Mouse (Mus musculus): ENCODE data around the gene Gm11541. TPM values are rescaled to one million over a fixed set of nuclear protein-coding genes. Genes with fewer than 3 reads are reported as not detected.
"Not testable (repeated sequence)": the region's sequence is repeated elsewhere in the genome, so short reads cannot be mapped to it uniquely, and the experiment has no call there.

Gene Gm11541
- total and polyA plus RNA-seq, 3 experiments, result not detected

DNA sequence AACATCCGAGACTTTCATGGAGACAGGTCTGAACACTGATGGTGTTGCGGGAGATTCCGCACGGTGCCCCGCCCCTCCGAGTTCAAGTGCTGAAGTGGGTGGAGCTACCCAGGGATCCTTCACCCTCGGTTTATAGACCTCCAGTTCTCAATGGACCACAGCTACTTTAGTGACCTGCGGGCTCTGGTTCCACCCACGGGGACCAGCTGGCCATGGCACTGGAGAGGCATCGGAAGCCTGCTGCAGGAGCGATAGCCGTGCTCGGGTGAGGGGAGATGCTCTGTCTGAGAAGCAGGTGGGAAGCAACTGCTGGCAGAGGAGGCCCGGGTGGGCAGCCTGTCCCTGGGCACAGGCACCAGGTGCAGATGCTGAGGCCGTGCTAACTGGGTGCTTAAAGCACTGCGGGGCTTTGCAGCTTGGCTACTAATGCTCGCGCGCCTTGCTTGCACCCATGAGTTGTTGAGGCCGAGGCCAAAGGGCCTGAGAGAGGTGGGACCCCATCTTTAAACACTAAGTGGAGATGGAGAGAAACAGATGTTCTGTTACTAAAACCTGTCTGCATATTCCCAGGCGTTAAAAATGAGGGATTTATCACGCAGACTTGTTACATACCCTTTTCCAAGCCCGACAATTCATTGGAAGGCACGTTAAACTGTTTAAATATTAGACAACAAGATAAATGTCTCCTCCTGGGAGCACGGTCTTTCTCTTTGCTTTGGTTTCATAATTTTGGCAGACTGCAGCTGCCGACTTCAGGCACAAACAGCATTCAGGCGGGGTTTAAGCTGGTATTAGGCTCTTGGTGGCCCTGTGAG is 2.7 kb downstream of the Gm11541 start:
- WGBS, result 65% methylated on average over 27 of the region's 27 CpGs
- Histone ChIP-seq H3K27ac (no peak overlapping the region), H3K36me3 (ENCODE audit: control insufficient read depth, insufficient read depth, low read length) (no peaks in the 10 kb centered on the region), H3K4me1 (ENCODE audit: control insufficient read depth, insufficient read depth, low read length) (no peaks in the 10 kb centered on the region), H3K79me2 (replicated peaks; ENCODE audit: control insufficient read depth, insufficient read depth, low read length) (no peaks in the 10 kb centered on the region), H3K9ac (ENCODE audit: low read depth, low read length) (no peak overlapping the region), H3K27me3 (ENCODE audit: control insufficient read depth, insufficient read depth, low read length) (no peaks in the 10 kb centered on the region), H3K4me3 (no peak overlapping the region)
- intact Hi-C loops (cut with DNase I), result no loop called here
- TF ChIP-seq POLR2A (IDR thresholded peaks at IDR 0.05; ENCODE audit: insufficient read depth, low read depth, low read length), result no peak
- no peak for DNase-seq

DNA sequence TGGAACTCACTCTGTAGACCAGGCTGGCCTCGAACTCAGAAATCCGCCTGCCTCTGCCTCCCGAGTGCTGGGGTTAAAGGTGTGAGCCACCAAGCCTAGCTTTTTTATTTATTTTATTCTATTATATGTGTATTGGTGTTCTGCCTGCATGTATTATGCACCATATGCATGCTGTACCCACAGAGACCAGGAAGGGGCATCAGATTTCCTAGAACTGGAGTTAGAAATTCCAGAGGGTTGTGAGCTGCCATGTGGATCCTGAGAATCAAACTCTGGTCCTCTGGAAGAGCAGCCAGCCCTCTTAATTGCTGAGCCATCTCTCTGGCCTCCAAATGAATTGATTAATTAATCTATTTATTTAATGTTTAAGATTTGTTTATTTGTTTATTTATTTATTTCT is 4.9 kb downstream of the Gm11541 start:
- no peaks in the 10 kb centered on the region for H3K36me3 ChIP-seq (ENCODE audit: control insufficient read depth, insufficient read depth, low read length)
- 97% methylated on average over 3 of the region's 3 CpGs for WGBS

DNA sequence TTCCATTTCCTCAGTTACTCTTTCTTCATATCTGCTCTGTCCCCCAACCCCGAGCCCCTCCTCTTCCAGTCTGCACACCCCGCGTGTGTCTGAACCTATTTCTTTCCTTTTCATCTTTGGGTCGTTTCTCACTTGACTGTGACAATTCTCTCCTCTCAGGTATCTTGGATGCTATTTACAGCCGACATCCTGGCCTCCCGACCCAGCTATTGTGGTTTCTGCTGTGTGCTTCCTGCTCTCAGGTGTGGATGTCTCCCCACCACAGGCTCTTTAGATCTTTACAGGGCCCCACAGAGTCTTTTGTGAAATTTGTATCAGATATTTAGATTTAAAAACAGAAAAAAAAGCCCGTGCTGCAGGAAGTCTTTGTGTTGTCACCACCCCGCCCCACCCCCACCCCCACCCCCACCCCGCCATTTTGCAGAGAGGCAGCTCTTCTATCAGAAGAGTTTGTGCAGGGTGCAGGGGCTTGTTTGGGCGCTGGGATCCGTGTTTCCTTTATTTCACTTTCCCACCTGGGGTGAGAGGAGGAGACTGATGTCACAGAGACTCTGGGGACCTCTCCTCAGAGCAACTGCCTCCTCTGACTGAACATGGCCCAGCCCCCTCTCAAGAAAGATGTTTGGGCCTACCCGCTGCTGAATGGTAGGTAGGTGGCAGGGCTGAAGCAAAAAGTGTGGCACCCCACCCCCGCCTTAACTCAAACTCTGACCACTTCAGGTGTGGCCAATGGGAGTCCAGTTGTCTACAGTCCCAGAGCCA is 6.4 kb downstream of the Gm11541 start:
- WGBS, result 46% methylated on average over 13 of the region's 13 CpGs
- Histone ChIP-seq H3K36me3 (ENCODE audit: control insufficient read depth, insufficient read depth, low read length) (no peaks in the 10 kb centered on the region), H3K4me3 (no peak overlapping the region), H3K79me2 (replicated peaks; ENCODE audit: control insufficient read depth, insufficient read depth, low read length) (no peaks in the 10 kb centered on the region), H3K27ac (no peak overlapping the region), H3K27me3 (ENCODE audit: control insufficient read depth, insufficient read depth, low read length) (no peaks in the 10 kb centered on the region), H3K4me1 (ENCODE audit: control insufficient read depth, insufficient read depth, low read length) (no peaks in the 10 kb centered on the region), H3K9ac (ENCODE audit: low read depth, low read length) (no peak overlapping the region)
- TF ChIP-seq POLR2A (IDR thresholded peaks at IDR 0.05; ENCODE audit: insufficient read depth, low read depth, low read length) (no peak), CTCF (IDR thresholded peaks at IDR 0.05) (no peak), EP300 (IDR thresholded peaks at IDR 0.05; ENCODE audit: insufficient read depth, low read depth, low read length) (no peak)
- intact Hi-C loops (cut with DNase I), result no loop called here
- no peak for DNase-seq

More for the DNA sequence above, 4.9 kb downstream of the Gm11541 start:
- H3K27me3 ChIP-seq (ENCODE audit: control insufficient read depth, insufficient read depth, low read length), result no peaks in the 10 kb centered on the region
- H3K9ac ChIP-seq (ENCODE audit: low read depth, low read length), result no peak overlapping the region
- intact Hi-C loops (cut with DNase I), result no loop called here
- H3K4me3 ChIP-seq, result no peak overlapping the region
- no peak for DNase-seq
- H3K4me1 ChIP-seq (ENCODE audit: control insufficient read depth, insufficient read depth, low read length), result no peaks in the 10 kb centered on the region
- no peaks in the 10 kb centered on the region for H3K79me2 ChIP-seq (replicated peaks; ENCODE audit: control insufficient read depth, insufficient read depth, low read length)
- H3K27ac ChIP-seq, result no peak overlapping the region
- TF ChIP-seq CTCF (IDR thresholded peaks at IDR 0.05) (no peak), EP300 (IDR thresholded peaks at IDR 0.05; ENCODE audit: insufficient read depth, low read depth, low read length) (no peak), POLR2A (IDR thresholded peaks at IDR 0.05; ENCODE audit: insufficient read depth, low read depth, low read length) (no peak)

DNA sequence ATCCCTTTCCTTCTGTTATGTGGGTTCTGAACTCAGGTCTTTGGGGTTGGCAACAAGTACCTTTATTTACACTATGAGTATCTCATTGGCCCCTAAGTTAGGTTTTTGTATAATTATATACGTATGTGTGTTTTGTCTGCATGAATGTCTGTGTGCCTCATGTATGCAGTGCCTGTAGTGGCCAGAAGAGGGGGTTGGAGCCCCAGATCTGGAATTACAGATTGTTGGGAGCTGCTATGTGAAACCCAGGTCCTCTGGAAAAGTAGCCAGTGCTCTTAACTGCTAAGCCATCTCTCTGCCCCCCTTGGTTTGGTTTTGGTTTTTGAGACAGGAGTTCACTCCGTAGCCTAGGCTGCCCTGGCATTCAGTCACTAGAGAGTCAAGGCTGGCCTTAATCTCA is 7.2 kb downstream of the Gm11541 start:
- WGBS, result 90% methylated on average over 2 of the region's 2 CpGs
- TF ChIP-seq CTCF (IDR thresholded peaks at IDR 0.05), result no peak
- TF ChIP-seq EP300 (IDR thresholded peaks at IDR 0.05; ENCODE audit: insufficient read depth, low read depth, low read length), result no peak
- TF ChIP-seq POLR2A (IDR thresholded peaks at IDR 0.05; ENCODE audit: insufficient read depth, low read depth, low read length), result no peak

DNA sequence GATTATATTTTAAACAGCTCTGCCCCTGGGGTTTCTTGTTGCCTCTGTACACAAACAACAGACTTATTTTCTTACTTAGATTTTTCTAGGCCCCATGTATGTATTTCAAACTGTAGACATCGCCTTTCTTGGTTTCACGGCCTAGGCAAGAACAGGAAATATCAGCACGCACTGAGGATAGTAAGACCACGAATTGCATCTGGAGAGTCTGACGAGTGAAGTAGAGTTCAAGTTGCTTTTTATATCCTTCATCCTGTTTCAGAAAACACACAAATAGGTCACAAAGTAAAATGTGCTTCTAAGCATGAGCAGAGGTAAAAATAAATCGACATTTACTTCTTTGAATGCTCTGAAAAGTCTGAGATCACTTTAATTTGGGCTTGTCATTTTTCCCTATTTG is 8.8 kb downstream of the Gm11541 start:
- Histone ChIP-seq H3K4me1 (ENCODE audit: control insufficient read depth, insufficient read depth, low read length) (no peaks in the 10 kb centered on the region), H3K4me3 (no peak overlapping the region), H3K27ac (no peak overlapping the region), H3K79me2 (replicated peaks; ENCODE audit: control insufficient read depth, insufficient read depth, low read length) (no peaks in the 10 kb centered on the region), H3K9ac (ENCODE audit: low read depth, low read length) (no peak overlapping the region), H3K27me3 (ENCODE audit: control insufficient read depth, insufficient read depth, low read length) (no peaks in the 10 kb centered on the region), H3K36me3 (ENCODE audit: control insufficient read depth, insufficient read depth, low read length) (no peaks in the 10 kb centered on the region)
- DNase-seq, result no peak
- intact Hi-C loops (cut with DNase I), result no loop called here
- TF ChIP-seq POLR2A (IDR thresholded peaks at IDR 0.05; ENCODE audit: insufficient read depth, low read depth, low read length) (no peak), CTCF (IDR thresholded peaks at IDR 0.05) (no peak), EP300 (IDR thresholded peaks at IDR 0.05; ENCODE audit: insufficient read depth, low read depth, low read length) (no peak)
- 44% methylated on average over 6 of the region's 6 CpGs for WGBS

More for the DNA sequence above, 7.2 kb downstream of the Gm11541 start:
- Histone ChIP-seq H3K36me3 (ENCODE audit: control insufficient read depth, insufficient read depth, low read length) (no peaks in the 10 kb centered on the region), H3K9ac (ENCODE audit: low read depth, low read length) (no peak overlapping the region), H3K27me3 (ENCODE audit: control insufficient read depth, insufficient read depth, low read length) (no peaks in the 10 kb centered on the region), H3K27ac (no peak overlapping the region), H3K79me2 (replicated peaks; ENCODE audit: control insufficient read depth, insufficient read depth, low read length) (no peaks in the 10 kb centered on the region), H3K4me1 (ENCODE audit: control insufficient read depth, insufficient read depth, low read length) (no peaks in the 10 kb centered on the region), H3K4me3 (no peak overlapping the region)
- DNase-seq, result no peak
- intact Hi-C loops (cut with DNase I), result no loop called here

DNA sequence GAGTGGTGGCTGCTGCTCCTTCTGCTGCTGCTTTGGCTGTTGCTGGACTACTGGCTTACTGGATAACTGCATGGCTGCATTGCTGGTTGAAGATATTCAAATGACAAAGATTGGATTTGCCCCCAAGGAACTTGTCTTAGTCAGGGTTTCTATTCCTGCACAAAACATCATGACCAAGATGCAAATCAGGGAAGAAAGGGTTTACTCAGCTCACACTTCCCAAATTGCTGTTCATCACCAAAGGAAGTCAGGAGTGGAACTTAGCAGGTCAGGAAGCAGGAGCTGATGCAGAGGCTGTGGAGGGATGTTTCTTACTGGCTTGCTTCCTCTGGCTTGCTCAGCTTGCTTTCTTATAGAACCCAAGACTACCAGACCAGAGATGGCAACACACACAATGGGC is 11.8 kb downstream of the Gm11541 start:
- DNase-seq, result not testable (repeated sequence)

More for the DNA sequence above, 11.8 kb downstream of the Gm11541 start:
- H3K4me1 ChIP-seq (ENCODE audit: control insufficient read depth, insufficient read depth, low read length); H3K9ac ChIP-seq (ENCODE audit: low read depth, low read length); intact Hi-C loops (cut with DNase I); H3K79me2 ChIP-seq (replicated peaks; ENCODE audit: control insufficient read depth, insufficient read depth, low read length); H3K27me3 ChIP-seq (ENCODE audit: control insufficient read depth, insufficient read depth, low read length); H3K4me3 ChIP-seq; H3K27ac ChIP-seq; H3K36me3 ChIP-seq (ENCODE audit: control insufficient read depth, insufficient read depth, low read length): not testable (repeated sequence)
